Mouse (Mus musculus) right cerebral cortex, adult 2 months (tissue): ENCODE data around the gene Klk5.

Experiments used
- DNase-seq, 2 experiments: peaks; one replicate each; pipeline ENCODE4 v3.0.0; 2021 to 2022; ENCODE audit warnings: low spot score in 2 of 2

Gene Klk5

DNA sequence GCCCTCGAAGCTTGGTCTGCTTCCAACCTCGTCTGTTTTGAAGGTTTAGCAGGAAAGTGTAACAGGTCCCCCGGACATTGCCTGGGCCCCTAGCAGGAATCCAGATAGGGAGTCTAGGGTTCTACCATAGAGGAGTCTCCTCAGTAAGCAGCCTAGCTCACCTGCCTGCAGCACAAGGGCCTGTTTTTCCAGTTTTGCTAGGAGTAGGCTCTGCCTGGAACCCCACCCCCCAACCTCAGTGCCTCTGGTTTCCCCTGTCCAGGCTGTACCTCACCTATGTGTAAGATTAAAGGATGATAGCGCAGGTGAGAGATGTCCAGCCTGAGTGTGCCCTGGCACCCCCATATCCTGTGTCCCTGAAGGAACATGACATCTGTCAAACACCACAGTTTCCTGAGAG is 34.7 kb downstream of the Klk5 start:
- DNase-seq: no peak

DNA sequence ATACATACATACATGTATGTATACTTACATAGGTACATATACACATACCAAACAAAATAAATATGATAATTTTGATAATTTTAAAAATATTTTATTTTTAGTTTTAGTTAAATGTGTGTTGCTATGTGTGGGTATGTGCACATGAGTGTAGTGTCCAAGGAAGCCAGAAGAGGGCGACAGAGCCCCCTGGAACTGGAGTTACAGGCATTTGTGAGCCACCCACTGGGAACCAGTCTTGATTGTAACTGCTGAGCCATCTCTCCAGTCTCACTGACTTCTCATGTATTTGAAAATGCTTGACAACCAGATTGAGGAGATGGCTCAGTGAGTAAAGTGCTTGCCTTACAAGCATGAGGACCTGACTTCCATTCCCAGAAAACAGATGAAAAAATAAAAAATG is 36.5 kb downstream of the Klk5 start:
- DNase-seq: no peak

GRCm38 (mm10) chr7:43880912-43881311 is 39.1 kb downstream of the Klk5 start, which contains the start of gene Klk4:
Gene Klk4 (plus strand): TSS chr7:43881160.
- DNase-seq: no peak

GRCm38 (mm10) chr7:43882346-43882745 is 40.6 kb downstream of the Klk5 start:
- no peak for DNase-seq

GRCm38 (mm10) chr7:43882811-43883210 is 41.0 kb downstream of the Klk5 start:
- DNase-seq: no peak

DNA sequence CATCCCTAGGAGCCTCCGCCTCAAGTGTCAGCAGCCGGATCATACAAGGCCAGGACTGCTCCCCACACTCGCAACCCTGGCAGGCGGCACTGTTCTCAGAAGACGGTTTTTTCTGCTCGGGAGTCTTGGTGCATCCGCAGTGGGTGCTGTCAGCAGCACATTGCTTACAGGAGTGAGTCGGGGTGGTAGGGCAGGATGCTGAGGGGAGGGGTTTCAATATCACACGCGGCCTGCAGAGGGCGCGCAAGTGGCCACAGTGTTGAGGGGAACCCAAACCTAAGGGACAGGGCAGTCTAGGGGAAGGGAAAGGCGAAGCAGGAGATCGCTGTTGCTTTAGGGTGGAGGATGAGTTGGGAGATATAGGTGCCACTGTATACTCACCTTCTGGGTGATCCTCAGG is 41.8 kb downstream of the Klk5 start:
- peak; percentile 34 to 39 for DNase-seq

DNA sequence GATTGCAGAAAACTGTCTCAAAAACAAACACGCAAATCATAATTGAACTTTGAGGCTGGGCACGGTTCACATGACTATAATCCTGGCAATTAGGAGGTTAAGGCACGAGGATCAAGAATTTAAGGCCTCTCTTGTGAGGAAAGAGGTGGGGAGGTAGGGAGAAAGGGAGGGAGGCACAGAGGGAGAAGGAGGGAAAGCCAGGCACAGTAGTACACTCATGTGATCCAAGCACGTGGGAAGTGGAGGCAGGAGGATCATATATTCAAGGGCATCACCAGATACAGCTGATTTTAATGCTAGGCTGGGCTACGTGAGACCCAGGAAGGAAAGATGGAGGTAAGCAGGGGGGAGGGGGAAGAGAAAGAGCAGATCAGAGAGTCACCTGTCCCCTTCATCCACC is 49.6 kb downstream of the Klk5 start:
- no peak for DNase-seq

- no peak for DNase-seq
Measured at GRCm38 (mm10) chr7:43891788-43892187, 50.0 kb downstream of the Klk5 start.

DNA sequence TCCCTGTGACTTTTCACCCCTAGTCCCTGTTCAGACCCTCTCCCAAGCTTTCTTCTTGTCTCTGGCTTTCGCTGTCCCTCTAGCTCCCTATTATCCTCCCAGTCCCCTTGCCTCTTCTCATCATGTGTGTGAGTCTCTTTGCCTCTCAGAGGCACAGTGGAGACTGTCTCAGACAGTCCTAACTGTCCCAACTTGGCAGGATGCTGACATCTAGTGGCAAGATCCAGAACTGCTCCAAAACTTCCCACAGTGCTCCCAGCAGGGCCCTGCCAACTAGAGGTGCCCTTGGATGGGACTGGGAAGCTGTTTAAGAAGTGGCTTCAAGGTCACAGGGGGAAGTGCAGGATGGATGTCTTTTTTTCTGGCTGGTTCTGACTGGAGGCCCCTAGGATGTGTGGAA is 53.1 kb downstream of the Klk5 start:
- DNase-seq: peak; percentile 94 to 95
